26 mouse cellular contexts compared by ENCODE assay signal in genomic region chr13:15891403-15891802, GRCm38 (mm10).
"Had no signal": no experiment of that assay in that cellular context is flagged by ENCODE, and none has a peak within 500 bp of the region (broad histone marks: within the 10 kb centered on the region; RNA-seq: fewer than 3 reads in every experiment).

No protein-coding gene starts in this region.

- ATAC-seq: hindbrain, postnatal 0 days; intestine, embryonic 16.5 days had no signal

- H3K27ac ChIP-seq: gastrocnemius, adult 2 months; heart, adult 2 months; heart, embryonic 13.5 days; heart, embryonic 15.5 days; hindbrain, embryonic 13.5 days; hindbrain, embryonic 15.5 days; hindbrain, postnatal 0 days; kidney, embryonic 15.5 days; kidney, postnatal 0 days; limb, embryonic 10.5 days; limb, embryonic 12.5 days; liver, embryonic 13.5 days had no signal

- DNase-seq: gastrocnemius, adult 2 months; gastrocnemius, postnatal 10 days; gastrocnemius, postnatal 25 days; heart, adult 11 months; heart, adult 2 months; heart, postnatal 14 days; heart, postnatal 36 days; kidney, adult 11 months; kidney, adult 2 months; kidney, adult 9 months; kidney, postnatal 14 days; kidney, postnatal 36 days; layer of hippocampus, adult 9-11 months; layer of hippocampus, postnatal 36 days; liver; liver, embryonic 13.5 days had no signal

- H3K4me3 ChIP-seq: gastrocnemius, adult 2 months; heart, adult 2 months; heart, embryonic 13.5 days; heart, embryonic 15.5 days; hindbrain, embryonic 13.5 days; hindbrain, embryonic 15.5 days; kidney, embryonic 15.5 days; limb, embryonic 10.5 days; limb, embryonic 12.5 days; liver, embryonic 13.5 days had no signal
